Mouse (Mus musculus) kidney, embryonic 14.5 days (tissue): ENCODE data around the gene Slc18b1. TPM values are rescaled to one million over a fixed set of nuclear protein-coding genes. Genes with fewer than 3 reads are reported as not detected.

ENCODE experiments used
- ATAC-seq: fragments of 200-750 bp; cut with Nextera tagmentation; 2 replicates; pipeline ENCODE4 v1.8.0; 2017; ENCODE audit warnings: moderate number of reproducible peaks, mild to moderate bottlenecking, moderate TSS enrichment, moderate library complexity; ENCODE audit not compliant: low FRiP score, low TSS enrichment
- H3K27ac ChIP-seq: fragments of 300-500 bp; sonication (generic); 2 replicates; pipeline ENCODE4 v1.5.1; 2014; ENCODE audit warnings: low read depth, mild to moderate bottlenecking, low read length, moderate library complexity, mixed read lengths
- H3K27me3 ChIP-seq: fragments of 300-500 bp; sonication (generic); 2 replicates; pipeline ENCODE4 v1.6.1; 2014; ENCODE audit warnings: mild to moderate bottlenecking, low read length; ENCODE audit not compliant: control insufficient read depth, insufficient read depth
- H3K36me3 ChIP-seq: fragments of 300-500 bp; sonication (generic); 2 replicates; pipeline ENCODE4 v1.6.1; 2014; ENCODE audit warnings: low read length, mixed read lengths; ENCODE audit not compliant: control insufficient read depth, insufficient read depth
- H3K4me1 ChIP-seq: fragments of 300-500 bp; sonication (generic); 2 replicates; pipeline ENCODE4 v1.6.1; 2014; ENCODE audit warnings: low read length, mixed read lengths; ENCODE audit not compliant: control insufficient read depth, insufficient read depth
- H3K4me2 ChIP-seq: fragments of 300-500 bp; sonication (generic); replicated peaks from 2 replicates; pipeline ENCODE4 v1.6.1; 2014; ENCODE audit warnings: low read depth, mild to moderate bottlenecking, low read length
- H3K4me3 ChIP-seq: fragments of 300-500 bp; sonication (generic); 2 replicates; pipeline ENCODE4 v1.5.1; 2014; ENCODE audit warnings: mild to moderate bottlenecking, low read length
- H3K9ac ChIP-seq: fragments of 300-500 bp; sonication (generic); 2 replicates; pipeline ENCODE4 v1.6.1; 2014; ENCODE audit warnings: low read depth, mild to moderate bottlenecking, low read length, moderate library complexity
- H3K9me3 ChIP-seq: fragments of 300-500 bp; sonication (generic); 2 replicates; pipeline ENCODE4 v1.6.1; 2016; ENCODE audit warnings: low read length; ENCODE audit not compliant: control insufficient read depth
- WGBS: fragments of 180-500 bp; shearing (Covaris S2); extraction: QIAGEN DNeasy Blood & Tissue Kit; methylation state at CpG from one replicate; pipeline ENCODE4 v1.1.7; 2014; 5-methylcytosine and 5-hydroxymethylcytosine counted together
- polyA plus RNA-seq: library from polyadenylated mRNA; unstranded; fragments of >200 nt; fragmentation: Nextera tagmentation; extraction: Ambion mirVana; gene quantifications from 2 replicates; pipeline ENCODE4 v1.2.1, GENCODE M21; 2014

Gene Slc18b1
- polyA plus RNA-seq, 1 experiment from 2014 or later: 20.0 TPM

DNA sequence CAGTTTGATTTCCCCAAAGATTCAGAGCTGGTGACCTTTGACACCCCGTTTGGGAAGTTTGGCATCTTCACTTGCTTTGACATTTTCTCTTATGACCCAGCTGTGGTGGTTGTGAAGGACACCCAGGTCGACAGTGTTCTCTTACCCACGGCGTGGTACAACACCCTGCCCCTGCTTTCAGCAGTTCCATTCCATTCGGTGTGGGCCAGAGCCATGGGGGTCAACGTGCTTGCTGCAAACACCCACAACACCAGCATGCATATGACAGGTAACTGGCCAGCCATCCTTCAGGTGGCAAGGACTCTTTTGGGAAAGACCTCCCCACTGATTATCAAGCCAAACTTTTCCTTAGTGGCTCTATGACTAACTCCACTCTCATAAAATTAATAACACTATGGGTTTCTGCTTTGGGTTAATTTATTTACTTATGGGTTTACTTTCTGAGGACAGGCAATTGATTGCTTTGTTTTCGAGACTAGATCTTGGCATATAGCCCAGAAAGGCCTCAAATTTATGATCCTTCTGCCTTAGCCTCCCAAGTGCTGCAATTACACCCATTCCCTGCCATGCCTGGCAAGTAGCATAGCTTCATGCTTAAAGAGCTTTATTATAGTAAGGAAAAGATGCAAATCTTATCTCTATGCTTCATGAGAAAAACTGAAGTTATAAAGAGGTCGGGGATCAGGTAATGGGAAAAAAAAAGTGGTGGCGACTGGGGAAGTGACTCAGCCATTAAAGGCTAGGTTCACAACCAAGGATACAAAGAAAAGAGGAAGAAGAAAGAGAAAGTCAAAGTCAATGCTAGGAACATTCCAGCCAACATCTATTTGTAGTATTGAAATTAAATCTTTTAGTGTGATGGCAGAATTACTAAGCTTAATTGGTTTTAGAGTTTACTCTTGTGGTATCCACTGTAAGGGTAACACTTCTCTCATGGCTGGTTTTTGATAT, 67.9 kb downstream of the Slc18b1 start:
- Histone ChIP-seq H3K4me3 (no peak overlapping the region), H3K4me2 (no peak overlapping the region), H3K27ac (no peak overlapping the region), H3K36me3 (no peaks in the 10 kb centered on the region), H3K27me3 (no peaks in the 10 kb centered on the region), H3K9me3 (peaks cover 17% of the 10 kb centered on the region), H3K4me1 (no peaks in the 10 kb centered on the region), H3K9ac (no peak overlapping the region)
- 57% methylated on average over 9 of the region's 9 CpGs for WGBS
- ATAC-seq: no peak

Other genes starting within 250 kb of the Slc18b1 start
- gene Rps12, start 9.7 kb upstream of the Slc18b1 start, polyA plus RNA-seq: 203 and 268 TPM in 2 replicates
- gene Vnn3, start 54.5 kb downstream of the Slc18b1 start, polyA plus RNA-seq: not detected in 2 replicates
- 0.74 and 0.79 TPM in 2 replicates for gene Vnn1, start 97.7 kb downstream of the Slc18b1 start, polyA plus RNA-seq
- gene Taar1, start 123.4 kb downstream of the Slc18b1 start, polyA plus RNA-seq: not detected in 2 replicates
- gene Taar2, start 141.6 kb downstream of the Slc18b1 start, polyA plus RNA-seq: not detected in 2 replicates
- not detected in 2 replicates for gene Taar3, start 152.6 kb downstream of the Slc18b1 start, polyA plus RNA-seq
- not detected in 2 replicates for gene Taar4, start 163.5 kb downstream of the Slc18b1 start, polyA plus RNA-seq
- gene Taar5, start 173.7 kb downstream of the Slc18b1 start, polyA plus RNA-seq: not detected in 2 replicates
- not detected in 2 replicates for gene Taar6, start 188.7 kb downstream of the Slc18b1 start, polyA plus RNA-seq
- gene Taar7a, start 196.5 kb downstream of the Slc18b1 start, polyA plus RNA-seq: not detected in 2 replicates
- gene Taar7b, start 203.0 kb downstream of the Slc18b1 start, polyA plus RNA-seq: not detected in 2 replicates
- not detected in 2 replicates for gene Taar7d, start 230.2 kb downstream of the Slc18b1 start, polyA plus RNA-seq
- gene Taar7e, start 240.6 kb downstream of the Slc18b1 start, polyA plus RNA-seq: not detected in 2 replicates